Mouse (Mus musculus) retina, postnatal 7 days (tissue): ENCODE data around the gene Htr3b.

Source experiments
- DNase-seq: peaks from one replicate; pipeline ENCODE4 v3.0.0-alpha.2; 2012; ENCODE audit warnings: low read depth, low spot score

Gene Htr3b

DNA sequence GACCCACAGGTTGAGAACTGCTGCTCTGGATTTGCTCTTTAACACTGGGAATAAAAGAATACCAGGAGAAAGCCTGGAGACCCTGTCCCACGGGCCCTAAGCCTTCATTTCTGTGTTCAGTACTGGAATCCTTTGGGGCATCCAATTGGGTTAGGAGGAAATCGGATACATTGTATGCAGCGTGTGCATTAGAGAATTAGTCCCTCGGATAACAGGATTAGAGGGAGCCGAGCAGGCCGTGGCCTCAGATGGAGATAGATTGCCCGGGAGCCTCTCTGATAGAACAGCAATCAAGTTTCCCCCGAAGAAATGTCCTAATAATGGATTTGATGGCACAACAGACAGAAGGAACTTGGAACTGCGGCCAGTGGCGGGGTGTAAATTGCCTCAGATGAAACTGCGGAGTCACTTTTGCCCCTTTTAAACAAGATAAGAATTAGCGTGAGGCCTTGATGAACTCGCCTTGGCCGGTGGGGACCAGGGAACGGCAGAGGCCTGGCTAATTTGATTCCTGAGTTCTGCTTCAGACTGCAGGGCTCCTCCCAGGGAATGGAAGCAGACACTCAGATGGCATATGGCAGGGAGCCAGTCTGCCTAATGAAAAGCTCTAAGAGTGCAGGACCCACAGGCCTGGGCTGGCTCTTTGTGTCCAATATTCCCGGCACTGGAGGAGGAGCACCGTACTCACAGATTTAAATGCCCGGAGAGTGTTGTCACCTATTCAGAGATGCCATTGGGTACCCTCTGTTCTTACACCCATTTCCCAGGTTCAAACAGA lies 48.6 kb downstream of the Htr3b start:
- DNase-seq: no peak

DNA sequence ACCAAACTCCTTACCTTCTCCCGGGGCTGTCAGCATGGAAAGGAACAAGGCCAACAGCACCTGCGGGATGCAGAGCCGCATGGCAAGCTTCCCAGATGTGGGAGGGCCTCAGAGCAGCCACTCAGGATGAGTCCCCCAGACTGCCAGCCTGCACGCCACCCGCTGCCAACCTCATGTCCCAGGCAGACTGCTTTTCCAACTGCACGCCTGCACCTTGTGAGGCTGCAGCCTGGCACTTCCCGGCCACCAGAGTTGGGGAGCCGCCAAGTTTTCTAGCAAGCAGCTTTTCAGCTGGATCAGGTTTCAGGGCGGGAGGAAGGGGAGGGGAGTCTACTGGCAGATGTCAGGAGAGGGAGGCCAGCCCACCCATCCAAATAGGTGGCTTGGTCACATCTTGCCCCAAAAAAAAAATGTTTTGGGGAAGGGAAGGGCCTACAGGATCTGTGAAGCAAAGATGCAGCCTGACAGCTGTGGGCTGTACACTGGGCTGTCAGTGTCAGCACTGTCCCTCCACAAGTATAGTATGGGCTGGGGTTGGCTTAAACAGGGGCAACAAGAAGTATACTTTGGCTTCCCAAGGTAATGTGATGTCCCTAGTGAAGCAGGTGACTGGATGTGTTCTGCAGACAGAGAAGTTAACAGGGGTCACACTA lies 53.8 kb downstream of the Htr3b start, which contains the start of gene Htr3a:
TSS of gene Htr3a (minus strand) at position 215 of the 653 bp plus-strand sequence.
- no peak for DNase-seq

DNA sequence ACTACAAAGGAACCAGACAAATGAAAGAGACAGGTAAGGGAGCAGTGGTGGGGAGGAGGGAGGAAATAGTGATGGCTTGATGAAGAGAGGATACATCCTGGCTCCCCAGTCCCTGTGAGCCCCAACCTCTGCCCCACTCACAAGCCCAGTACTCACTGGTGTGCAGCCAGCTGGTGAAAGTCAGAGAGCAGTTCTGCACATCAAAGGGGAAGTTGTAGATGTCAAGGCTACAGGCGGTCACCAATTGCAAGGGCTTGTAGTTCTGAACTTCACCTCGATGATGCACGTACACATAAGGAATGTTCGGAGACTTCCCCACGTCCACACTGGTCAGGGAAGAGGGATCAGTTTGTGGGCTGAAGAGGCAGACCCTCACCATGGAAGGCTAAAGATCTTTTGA lies 60.4 kb downstream of the Htr3b start:
- no peak for DNase-seq

DNA sequence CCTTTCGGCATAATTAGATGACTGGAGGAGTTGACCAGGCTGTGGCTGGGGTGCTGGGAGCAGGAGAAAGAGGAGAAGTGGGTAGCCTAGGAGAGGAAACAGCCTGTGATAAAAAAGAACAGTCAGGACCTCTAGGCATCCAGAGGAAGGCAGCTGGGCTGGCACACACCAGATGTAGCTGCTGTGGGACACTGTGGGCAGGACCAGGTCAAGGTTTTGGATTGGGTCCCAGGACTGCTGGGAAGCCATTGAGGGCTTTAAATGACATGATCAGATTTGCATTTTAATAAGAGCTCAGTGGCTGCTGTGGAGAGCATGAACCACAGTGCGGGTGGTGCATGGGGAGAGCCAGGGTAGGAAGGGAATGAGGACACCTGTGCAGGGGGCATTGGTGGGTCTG lies 61.0 kb downstream of the Htr3b start:
- DNase-seq: no peak

DNA sequence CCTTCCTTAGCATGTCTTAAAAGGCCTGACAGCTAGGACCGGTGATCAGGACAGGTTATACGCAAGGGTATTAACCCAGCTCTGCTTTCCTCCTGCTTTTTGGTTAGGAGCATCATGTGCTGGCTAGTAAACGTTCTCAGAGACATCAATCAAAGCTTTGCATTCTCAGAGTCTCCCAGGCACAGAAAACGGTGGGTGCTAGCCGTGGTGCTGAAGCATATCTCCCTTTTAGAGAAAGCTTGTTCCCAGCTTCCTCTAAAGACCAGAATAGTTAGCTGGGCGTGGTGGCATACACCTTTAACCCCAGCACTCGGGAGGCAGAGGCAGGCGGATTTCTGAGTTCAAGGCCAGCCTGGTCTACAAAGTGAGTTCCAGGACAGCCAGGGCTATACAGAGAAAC lies 66.2 kb downstream of the Htr3b start:
- no peak for DNase-seq

DNA sequence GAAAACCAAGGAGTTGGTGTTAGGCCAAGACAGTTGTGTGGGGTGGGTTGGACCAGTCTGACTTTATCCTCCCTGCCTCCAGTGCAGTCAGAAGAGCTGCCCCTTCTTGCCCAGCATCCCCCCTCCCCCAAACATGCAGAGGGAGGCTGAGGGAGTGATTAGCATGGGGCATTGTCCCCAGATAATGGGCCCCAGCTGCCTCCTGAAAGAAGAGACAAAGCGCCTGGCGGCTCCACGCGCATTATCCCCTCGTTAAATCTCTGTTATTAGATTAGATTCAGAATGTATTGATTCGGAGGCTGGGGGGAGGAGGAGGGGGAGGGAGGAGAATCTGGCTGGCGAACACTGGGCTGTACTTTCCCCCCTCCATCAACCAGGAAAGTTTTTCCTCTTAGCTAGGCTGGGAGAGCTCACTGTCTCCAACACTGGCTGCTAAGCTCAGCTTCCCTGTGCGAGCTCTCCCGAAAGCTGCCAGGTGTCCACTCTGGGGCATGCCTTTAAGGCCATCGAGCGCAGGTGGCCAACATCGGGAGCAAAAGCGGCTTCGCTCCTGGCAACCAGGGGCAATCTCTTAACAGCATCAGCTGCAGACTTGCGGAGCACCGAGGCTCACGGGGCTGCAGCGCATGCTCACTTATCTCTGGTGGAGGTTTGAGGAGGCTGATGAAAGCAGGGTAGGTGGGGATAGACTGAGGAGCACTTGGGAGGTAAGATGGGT lies 68.8 kb downstream of the Htr3b start:
- no peak for DNase-seq

DNA sequence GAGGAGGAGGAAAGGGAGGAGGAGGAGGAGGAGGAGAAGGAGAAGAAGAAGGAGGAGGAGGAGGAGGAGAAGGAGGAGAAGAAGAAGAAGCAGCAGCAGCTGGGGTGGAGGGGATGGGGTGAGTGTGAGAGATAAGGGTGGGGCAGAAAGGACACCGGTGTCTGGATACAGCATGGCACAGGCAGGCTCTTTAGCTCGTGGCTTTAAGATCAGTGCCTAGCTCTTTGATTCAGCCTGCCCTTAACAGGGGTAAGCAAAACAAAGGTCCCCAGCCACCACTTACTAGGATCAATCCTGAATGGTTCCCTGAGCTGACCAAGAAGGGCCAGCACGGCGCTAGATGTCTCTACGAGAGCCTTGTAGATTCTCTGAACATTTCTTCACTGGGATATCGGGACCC lies 70.0 kb downstream of the Htr3b start:
- no peak for DNase-seq

DNA sequence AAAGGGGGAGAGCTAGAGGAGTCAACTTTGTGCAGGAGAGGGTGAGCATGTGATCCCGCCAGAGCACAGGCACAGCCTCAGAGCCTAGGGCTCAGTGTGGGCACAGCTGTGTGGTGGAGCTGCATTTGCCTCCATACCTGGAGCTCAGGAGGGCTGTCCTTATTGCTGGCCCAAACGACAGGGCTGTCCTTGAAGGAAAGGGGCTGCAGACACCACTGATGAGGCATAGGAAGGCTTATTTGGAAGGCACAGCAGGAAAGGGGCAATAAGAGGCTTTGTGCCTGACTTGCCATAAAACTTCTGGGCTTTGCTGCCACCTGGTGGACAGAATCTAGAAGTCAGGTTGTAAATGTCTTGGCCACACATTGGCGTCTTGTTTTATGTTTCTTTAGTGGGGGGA lies 70.8 kb downstream of the Htr3b start:
- DNase-seq: peak; percentile 81

DNA sequence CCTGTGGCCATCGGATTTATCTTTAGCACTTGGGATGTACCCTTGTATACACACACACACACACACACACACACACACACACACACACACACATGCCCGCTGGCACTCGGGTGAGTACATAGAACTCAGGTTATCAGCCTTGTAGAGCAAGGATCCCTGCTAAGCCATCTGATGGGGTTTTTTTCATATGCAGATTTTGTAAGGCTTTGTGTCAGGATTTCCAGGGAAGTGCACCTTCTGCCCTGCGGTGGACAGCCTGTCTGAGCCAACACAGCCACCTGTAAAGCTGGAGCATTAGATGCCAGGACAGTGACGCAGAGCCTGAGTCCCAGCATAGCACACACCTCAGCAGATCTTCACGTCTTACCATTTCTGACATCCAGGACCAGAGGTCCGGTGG lies 75.7 kb downstream of the Htr3b start:
- no peak for DNase-seq
